ENCODE assay signal across 13 mouse cellular contexts in genomic region chr6:4695778-4696177, GRCm38 (mm10).
"Had no signal": no experiment of that assay in that cellular context is flagged by ENCODE, and none has a peak within 500 bp of the region (broad histone marks: within the 10 kb centered on the region; RNA-seq: fewer than 3 reads in every experiment).

No protein-coding gene starts in this region.

- DNase-seq: kidney, adult 11 months; kidney, adult 9 months; kidney, postnatal 25 days; layer of hippocampus, adult 9-11 months; liver, embryonic 13.5 days; lung, adult 2 months; lung, postnatal 14 days; midbrain, embryonic 14.5 days; thymus, adult 18-20 months; thymus, postnatal 36 days had no signal

- H3K9ac ChIP-seq: liver, embryonic 13.5 days had no signal

- H3K36me3 ChIP-seq: liver, embryonic 13.5 days had no signal

- H3K27me3 ChIP-seq: liver, embryonic 13.5 days had no signal

- H3K9me3 ChIP-seq: liver, embryonic 13.5 days had no signal

- H3K4me3 ChIP-seq: layer of hippocampus, adult 2 months; liver, embryonic 13.5 days had no signal

- H3K27ac ChIP-seq: kidney, postnatal 0 days; layer of hippocampus, adult 2 months; liver, embryonic 13.5 days; macrophage had no signal

- H3K4me1 ChIP-seq: liver, embryonic 13.5 days had no signal

- H3K4me2 ChIP-seq: liver, embryonic 13.5 days had no signal
